Mouse (Mus musculus) right cerebral cortex, postnatal 14 days (tissue): ENCODE data around the gene Tcerg1l.

Experiments used
- DNase-seq: peaks from one replicate; pipeline ENCODE4 v3.0.0; 2022

Tcerg1l gene

DNA sequence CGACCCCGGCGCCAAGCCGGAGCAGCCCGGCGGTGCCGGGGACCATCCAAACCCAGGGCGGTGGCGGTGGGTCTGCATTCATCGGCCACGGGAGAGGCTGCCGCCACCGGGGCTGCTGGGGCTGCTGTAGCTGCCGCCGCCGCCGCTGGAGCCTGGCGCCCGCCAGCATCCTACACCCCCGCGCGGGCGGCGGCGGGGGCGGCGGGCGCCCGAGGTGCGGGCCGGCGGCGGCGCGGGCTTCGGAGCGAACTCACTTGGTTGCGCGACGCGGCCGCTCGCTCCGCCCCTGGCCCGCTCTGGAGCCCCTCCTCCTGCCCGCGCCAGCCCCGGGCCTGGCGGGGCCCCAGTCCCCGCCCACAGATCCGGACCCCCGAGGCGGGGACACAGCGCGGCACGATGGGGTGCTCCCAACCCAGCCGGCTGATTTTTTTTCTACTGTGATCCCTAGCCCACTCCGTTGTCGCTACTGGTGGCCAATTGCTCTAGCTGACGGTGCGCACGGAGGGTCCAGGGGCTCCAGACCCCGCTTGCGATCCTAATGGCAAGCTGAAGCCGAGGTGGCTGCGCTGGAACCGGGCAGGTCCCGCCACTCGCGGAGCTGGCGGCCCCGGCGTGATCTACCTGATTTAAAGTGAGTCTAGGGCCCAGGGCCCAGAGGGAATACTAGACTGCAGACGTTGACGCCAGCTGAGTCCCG, at the start of gene Tcerg1l:
Tcerg1l (minus strand) TSS at position 246 of the 697 bp plus-strand sequence.
- peak; percentile 39 for DNase-seq

DNA sequence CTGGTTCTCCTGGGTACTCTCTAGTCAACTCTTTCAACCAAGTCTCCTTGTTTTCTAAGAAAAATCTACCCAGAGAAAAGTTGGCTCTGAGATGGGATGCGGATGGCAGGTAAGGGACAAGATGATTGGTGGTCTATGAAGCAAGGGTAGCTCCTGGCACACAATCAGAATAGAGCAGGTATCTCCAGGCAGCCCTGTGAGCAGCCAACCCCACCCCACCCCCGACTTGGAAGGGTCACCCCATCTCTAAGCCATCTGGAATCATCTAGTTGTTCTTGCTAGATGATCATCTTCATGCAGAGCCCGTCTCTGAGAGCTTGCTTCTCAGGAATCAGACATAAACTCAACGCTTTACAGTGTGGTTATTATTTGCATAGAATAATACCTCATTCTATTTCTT, 44.6 kb upstream of the Tcerg1l start:
- DNase-seq: no peak

DNA sequence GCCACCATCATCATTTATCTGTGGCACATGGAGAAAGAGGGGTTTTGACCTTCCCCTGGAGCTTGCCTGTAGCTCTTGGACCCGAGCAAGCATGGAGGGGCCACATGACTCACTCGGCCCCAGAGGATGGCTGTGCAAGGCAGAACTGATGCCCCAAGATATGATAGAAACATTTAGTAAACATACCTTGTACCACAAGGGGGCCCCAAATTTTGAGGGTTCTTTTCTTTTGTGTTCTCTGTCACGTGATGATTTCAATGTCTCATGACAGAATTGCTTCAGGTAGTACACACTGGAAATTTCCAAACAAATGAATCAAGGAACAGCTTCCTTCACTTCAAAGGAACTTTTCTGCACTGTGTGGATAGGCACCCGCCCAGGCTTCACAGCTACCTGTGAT, 35.0 kb upstream of the Tcerg1l start:
- no peak for DNase-seq

- no peak for DNase-seq
These were observed 33.9 kb upstream of the Tcerg1l start for GRCm38 (mm10) chr7:138431456-138431855.

- no peak for DNase-seq
These were observed 32.4 kb upstream of the Tcerg1l start for GRCm38 (mm10) chr7:138429916-138430315.

GRCm38 (mm10) chr7:138428826-138429225, 31.3 kb upstream of the Tcerg1l start:
- peak; percentile 55 for DNase-seq

GRCm38 (mm10) chr7:138427441-138427840, 29.9 kb upstream of the Tcerg1l start:
- DNase-seq: no peak

GRCm38 (mm10) chr7:138413496-138413895, 16.0 kb upstream of the Tcerg1l start:
- peak; percentile 15 for DNase-seq

DNA sequence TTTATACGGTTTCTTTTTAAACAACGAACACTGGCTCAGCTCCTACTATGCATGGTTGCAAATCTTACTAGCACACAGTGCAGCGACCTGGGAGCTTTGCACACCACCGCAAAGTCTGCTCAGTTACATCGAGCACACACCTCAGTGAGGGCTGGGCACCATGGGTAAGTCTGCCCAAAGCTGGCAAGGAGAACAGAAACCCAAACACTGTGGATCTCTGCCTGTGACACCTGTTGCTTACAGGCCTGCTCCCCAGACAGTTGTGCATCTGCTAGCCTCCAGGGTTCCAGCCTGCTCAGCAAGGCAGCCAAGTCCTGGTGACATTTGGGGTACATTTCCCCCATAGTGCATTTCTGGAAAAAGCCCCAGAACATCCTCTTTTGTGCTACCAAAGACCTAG, 4.1 kb upstream of the Tcerg1l start:
- DNase-seq: no peak

DNA sequence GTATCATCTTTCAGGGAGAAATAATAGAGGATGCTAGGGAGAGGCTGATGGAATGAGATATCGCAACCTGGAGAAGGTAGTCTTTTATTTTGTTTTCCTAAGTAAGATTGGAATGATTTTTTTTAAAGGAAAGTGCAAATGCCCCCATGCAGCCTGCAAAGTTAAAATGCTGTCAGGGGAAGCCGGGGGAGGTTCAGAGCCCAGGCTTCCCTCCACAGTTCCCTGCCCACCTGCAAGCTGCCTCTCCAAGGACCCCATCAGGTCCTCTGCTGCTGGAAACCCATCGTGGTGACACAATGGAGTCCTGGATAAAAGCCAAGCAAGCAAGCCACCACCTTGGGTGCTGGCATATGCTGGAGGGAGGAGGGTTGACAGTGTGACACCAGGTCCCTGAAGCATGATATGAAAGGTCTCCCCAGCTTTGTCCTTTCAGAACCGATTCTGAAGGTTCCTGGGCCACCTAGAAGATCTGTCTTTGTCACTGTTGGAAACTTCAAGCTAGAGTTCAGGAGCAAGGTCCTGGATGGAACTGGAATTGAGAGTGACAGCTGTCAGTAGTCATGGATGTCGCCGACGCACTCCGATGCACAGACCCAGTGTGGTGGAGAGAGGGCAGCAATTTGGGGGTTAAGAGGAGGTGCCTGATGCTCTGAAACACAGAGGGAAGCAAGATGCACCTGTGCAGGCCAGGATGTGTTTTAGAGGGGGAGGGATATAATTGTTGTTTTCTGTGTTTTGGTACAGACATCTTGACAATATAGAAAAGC, 3.2 kb upstream of the Tcerg1l start:
- no peak for DNase-seq

DNA sequence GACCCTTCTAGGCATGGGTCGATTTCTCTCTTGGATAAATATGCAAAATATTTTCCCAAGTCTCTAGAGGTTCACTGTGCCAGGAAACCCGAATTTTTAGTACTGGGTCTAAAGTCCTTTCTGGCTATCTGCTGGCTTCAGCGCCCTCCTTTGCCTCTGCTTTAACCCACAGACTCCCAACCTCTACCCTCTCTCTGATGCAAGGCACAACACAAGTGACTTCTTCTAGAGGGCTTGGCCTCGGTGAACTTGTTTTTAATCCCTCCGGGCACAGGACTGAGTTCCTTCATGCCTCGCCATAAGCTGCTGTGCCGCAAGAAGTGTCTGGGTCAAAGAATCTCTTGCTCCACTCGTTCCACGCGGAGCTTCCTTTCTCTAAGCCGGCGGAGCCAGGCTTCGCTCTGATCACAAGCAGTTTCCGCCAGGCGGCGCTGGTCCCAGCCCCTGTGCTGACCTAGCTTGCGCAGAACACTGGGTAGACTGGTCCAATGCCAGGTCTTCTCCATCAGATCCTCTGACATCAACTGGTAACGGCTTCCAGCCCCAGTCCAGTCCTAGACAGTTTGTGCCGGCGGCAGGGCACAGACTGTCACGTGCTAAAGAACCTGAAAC, 758 bp upstream of the Tcerg1l start:
- peak; percentile 86 for DNase-seq

DNA sequence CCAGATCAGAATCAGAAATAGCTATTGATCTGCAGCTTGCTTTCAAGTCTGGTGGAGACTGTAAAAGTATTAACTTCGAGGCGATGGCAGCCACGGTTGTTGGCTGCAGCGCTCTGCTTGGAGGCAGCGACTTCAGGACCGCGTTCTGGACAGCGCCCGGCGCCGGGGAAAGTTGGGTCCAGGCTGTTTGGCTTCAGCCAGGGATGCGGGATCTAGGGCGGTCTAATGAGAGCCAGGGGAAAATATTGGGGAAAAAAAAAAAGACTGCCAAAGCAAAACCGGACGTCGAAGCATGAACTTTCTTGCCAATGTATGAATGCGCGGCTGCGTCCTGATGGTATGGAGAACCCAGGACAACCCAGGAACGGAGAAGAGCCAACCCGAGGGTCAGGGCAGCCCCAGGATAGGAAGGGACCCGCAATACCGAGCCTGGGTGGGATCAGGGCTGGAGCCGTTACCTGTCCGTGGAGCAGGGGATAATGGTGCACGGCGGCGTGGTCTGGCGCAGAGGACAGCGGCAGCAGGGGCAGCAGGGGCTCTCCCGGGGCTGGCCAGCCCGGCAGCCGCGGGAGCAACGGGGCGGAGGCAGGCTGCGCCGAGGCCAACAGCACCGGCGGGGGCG, 556 bp downstream of the Tcerg1l start:
- peak; percentile 26 for DNase-seq

DNA sequence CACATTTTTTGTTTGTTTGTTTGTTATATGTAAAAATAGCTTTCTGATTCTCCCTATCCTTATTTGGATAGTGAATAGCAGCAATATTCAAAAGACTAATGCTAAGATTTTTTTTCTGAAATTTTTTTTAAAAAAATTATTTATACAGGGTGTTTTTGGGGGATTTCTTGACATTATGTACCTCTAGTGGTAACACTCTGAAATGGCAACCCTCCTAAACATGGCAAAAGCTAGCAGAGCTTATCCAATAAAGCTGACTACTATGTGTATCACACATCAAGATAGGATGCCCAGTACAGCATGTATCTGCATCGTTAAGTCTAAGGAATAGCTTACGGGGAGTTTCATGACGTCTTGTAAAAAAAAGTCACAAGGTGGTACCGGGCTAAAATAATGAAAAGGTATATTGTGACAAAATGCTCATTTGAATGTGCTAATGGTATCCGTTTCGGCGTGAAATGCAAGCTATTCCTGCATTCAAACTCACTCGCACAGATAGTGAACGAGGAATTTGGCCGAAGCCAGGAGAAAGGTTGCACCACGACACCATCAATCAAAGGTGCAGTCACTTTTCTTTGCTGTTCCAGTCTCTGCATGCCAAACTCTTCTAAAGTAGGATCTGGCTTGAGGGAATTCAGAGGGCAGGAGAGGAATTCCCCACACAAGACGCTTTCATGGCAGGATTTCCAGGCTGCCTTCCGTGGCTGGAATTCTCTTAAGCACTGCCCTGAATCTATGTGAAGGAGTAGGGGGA, 1.2 kb downstream of the Tcerg1l start:
- no peak for DNase-seq

DNA sequence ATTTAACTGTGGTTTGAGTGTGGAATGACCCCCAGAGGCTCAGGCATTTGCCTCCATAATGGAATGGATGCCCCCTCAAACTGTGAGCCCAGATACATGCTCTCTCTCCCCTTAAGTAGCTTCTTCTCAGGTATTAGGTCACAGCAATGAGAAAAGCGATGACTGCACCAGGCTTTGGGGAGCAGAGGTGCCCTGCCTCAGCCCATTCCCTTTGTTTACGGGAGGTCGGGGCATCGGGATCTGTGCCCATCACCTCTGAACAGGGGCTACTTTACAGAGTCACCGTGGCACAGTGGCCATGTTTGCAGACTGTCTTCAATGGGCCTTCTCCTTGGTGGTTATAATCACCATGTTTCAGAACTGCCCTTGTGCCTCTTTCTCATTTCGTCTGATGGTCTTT, 7.6 kb downstream of the Tcerg1l start:
- no peak for DNase-seq

DNA sequence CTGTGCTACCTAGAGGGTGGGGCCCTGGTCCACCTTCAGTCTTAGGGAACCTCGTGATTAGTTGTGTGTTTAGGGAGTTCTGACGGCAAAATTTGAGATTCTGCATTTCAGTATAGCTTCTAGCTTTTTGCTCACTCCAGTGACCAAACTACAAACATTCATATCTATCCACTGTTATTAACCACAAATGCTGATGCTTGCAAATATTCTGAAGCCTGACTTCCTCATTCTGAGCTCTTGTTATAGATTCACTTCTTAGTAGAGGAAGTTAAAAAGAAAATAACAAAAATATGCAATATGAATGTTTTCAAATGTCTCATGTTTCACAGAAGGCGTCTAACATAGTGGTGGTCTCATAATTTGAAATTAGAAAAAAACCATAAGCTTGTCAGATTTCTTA, 8.5 kb downstream of the Tcerg1l start:
- DNase-seq: no peak

DNA sequence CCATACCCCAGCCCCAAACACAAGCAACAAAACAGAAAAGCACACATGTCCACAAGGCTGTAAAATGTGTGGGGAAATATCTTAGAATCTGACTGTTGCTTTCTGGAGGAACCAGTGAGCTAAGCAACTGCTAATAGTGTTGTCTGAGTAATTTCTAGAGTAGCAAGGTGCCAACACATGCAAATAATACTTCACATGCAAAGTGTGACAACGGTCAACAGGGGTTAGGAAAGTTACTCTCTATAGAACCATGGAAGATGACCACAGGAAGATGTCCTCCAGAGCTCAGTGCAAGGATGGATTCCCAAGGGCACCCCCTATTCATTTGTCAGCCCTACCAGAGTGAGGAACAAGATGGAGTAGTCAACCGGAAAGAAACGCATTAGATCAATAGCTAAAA, 18.3 kb downstream of the Tcerg1l start:
- DNase-seq: no peak

DNA sequence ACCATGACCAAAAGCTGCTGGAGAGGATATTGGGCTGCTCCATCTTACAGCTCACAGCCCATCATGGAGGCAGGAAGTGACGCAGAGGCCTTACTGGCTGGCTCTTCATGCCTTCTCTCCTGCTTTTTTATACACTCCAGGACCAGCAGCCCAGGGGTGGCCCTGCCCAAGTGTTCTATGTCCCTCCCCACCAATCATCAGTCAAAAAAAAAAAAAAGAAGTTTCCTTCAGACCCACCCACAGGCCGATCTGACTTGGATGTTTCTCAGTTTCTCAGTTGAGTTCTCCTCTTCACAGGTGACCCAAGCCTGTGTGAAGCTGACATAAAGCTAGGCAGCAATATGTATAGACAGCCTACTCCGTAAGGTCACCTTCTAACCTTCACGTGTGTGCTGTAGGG, 19.0 kb downstream of the Tcerg1l start:
- no peak for DNase-seq

DNA sequence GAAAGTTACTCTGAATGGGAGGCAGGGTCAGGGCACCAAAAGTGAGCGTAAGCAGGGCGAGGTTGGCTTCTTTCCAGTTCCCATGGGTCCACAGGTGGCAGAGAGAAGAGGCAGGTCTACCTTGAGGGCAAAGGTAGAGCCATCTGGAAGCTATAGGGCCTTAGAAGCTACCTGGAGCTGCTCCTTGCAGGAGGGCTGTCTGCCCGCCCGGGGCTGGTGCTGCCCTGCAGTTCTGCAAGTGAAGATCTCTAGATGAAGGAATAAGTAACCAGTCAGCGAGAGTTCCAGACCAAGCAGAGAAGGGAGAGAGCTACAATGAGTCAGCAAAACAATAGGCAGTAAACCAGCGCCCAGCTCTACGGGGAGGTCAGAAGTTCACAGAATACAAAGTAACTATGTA, 22.0 kb downstream of the Tcerg1l start:
- DNase-seq: no peak

- no peak for DNase-seq
These were observed 23.2 kb downstream of the Tcerg1l start for GRCm38 (mm10) chr7:138374376-138374775.

- no peak for DNase-seq
These were observed 24.0 kb downstream of the Tcerg1l start for GRCm38 (mm10) chr7:138373530-138373929.

GRCm38 (mm10) chr7:138367570-138367969, 30.0 kb downstream of the Tcerg1l start:
- DNase-seq: no peak

DNA sequence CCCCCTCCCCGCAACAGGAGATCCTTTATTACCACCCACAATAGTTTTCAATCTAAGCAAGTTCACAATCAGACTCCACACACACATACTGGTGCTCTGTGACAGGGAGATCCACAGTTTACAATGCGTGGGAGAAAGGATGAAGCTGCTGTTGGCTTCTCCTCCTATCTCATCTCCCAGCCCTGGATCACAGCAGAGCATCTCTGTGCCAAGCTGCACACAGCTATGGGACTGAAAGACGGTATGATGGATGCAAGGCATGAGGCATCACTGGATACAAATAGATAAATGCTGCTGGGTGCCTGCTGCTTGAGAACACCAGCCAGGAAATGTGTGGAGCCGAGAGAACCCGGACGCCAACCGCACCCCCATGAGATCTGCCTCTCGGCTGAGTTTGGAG, 32.0 kb downstream of the Tcerg1l start:
- peak; percentile 9 for DNase-seq

- no peak for DNase-seq
These were observed 40.1 kb downstream of the Tcerg1l start for GRCm38 (mm10) chr7:138357475-138357874.
